Mouse (Mus musculus): Measurements from ENCODE around the gene Arhgap15.

Arhgap15 gene

DNA sequence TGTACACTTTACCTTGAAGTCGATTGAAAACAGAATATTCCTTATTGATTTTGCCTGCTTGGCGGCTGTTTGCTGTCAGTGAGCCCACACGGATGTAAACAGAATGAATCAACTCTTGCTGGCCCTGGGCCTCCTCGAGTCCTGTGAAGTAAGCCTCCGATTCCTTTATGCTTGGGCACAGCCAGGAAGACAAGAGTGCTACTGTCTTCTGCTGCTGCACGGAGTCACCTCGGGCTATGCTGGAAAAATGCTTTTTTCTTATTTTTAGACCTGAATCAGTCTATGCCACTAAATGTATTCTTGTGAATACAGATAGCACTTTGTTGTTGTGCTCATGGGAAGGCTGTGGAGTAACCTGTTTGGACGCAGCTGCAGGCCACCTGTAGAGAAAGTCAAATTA is 469.7 kb downstream of the Arhgap15 start:
- no peak for DNase-seq

DNA sequence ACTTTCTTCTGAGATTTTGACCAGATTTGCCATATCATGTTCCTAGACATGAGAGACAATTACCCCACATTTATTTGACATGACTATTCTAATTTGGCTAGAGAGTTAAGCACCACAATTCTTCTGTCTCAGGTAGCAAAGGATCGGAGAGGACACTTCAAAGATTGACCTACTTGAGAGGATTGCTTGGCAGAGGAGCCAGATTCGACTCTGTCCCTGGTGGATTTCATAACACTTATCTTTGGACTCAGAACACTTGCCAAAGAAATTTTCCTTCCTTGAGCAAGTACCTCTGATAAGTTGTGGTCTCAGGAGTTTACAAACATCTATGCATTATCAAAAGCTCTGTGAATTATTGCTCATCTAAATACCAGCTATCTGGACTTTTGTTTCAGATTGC is 473.1 kb downstream of the Arhgap15 start:
- no peak for DNase-seq

DNA sequence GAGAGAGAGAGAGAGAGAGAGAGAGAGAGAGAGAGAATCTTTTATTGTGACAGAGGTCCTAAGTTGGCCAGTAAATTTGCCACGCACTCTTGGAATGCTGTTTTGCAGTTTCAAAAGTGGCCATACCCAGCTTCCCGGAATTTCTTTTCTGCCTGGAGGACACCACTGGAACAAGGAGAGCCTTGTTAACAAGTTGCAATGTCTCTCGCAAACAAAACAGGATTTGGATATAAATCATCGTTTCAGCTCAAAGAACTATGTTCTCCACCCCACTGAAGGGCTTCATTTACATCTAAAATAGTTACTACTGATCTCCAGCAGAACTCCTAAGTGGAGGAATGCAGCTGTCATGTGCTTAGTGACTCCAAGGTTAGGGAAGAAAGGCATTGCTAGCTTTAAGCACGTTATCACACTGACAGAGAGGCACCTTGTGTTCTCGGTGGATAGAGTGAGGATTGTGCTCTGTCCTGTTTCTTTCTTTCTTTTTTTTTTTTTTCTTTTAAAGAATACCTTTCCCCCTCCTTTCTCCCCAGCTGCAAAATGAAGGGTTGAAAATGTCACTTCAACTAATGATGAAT is 473.6 kb downstream of the Arhgap15 start:
- no peak for DNase-seq

DNA sequence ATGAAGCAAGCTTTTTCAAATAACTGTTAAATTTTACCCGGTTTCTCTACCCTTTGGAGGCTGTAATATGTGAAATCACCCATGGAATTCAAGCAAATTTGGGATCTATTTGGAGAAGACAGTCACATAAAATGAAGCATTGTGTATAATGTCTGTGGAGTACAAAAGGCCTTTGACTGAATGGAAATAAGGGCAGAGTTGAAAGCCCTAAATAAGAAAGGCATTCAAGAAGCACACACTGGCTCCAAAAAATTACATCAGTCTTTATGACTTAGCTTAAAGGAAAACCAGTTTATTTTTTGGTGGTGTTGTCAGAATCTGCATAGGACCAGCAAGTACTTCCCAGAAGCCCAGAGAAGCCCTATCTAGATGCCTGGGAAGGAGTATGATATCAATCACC is 486.2 kb downstream of the Arhgap15 start:
- no peak for DNase-seq

DNA sequence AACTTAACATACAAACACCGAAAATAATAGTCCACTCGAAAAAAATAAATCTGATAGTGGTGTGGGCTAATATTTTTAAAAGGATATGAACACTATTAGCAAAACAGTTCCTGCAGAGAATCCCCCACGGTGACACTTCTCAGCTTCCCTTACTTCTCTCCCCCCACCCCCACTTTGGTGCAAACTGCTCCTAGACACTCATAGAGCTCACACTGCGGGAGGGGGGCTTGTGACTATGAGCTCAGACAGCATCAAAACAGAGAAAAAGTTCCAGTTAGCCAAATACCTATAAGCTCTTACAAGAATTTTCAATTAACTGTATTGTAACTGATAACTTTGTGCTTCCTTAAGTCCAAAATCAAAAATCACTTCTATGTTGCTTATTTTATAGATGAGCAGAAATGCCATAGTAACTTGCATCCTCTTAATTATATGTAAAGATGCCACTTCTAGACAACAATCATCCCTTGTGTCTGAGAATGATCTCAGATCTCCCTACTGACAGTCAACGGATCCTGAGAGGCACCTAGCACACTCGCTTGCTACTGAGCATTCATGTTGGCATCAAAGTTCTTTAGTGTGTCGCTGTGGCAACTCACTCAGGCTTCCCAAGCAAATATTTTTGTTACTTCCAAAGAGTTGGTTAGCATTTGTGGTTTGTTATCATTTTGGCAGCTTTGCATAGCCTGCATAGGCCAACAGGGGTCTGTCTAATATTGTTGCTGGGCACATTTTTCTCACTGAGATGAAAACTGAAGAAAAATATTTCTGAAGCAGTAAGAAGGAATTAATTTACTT is 493.2 kb downstream of the Arhgap15 start:
- DNase-seq: no peak

DNA sequence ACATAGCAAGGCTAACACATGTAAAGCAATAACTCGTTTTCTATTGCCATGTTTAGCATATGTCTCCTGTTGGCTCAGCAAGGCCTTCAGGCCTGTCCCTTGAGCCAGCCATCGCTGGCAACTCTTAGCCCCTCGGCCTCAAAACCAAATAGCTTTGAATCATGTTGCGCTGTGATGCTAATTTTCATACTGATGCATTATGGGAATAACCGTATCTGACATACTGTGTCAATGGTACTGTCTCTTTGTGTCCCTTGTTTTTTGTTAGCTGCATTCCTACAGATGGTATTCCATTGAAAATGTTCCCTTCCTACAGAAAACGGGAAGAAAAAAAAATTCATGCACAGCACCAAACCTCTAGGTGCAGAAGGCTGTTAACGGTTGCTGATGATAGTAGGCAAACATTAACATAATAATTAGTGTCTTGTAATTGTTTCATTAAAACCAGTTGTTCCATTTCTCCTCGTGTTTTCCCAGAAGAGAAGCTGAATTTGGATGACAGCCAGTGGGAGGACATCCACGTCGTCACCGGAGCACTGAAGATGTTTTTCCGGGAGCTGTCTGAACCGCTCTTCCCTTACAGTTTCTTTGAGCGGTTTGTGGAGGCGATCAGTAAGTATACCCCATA is 494.1 kb downstream of the Arhgap15 start:
- DNase-seq: peak; percentile 11

DNA sequence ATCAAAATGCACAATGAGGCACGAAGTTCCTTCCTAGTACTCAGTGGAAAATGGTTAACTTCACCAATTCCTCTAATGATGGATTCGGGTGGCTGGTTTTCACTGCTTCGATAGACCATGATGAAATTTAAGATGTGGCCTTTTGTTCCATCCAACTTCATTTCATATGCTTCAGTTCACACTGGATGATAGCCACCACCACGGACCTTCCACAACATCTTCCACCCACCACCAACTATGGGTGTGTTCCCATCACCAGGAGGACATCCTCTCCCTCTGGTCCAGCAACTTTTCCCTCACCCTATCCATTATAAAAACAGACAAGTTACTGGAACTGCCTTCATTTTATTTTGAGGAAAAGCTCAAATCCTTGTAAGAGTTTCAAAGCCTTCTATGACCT is 506.7 kb downstream of the Arhgap15 start:
- no peak for DNase-seq

DNA sequence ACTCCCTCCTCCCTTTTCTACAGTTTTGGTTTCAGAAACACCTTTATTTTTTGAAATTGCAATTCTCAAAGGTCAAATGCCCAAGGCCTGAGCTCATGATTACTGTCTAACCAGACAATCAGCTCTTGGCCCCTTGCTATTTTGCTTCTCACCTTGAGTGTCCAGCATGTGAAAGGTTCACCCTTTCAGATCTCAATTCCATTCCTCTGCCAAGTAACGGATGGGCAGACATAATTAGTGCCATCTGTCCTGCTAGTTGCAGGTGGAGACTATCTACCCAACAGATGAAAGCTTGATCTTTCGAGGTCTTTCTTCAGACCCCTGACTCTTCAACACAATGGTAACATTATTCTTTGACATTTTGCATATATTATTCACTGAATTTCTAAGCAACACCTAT is 509.3 kb downstream of the Arhgap15 start:
- no peak for DNase-seq

DNA sequence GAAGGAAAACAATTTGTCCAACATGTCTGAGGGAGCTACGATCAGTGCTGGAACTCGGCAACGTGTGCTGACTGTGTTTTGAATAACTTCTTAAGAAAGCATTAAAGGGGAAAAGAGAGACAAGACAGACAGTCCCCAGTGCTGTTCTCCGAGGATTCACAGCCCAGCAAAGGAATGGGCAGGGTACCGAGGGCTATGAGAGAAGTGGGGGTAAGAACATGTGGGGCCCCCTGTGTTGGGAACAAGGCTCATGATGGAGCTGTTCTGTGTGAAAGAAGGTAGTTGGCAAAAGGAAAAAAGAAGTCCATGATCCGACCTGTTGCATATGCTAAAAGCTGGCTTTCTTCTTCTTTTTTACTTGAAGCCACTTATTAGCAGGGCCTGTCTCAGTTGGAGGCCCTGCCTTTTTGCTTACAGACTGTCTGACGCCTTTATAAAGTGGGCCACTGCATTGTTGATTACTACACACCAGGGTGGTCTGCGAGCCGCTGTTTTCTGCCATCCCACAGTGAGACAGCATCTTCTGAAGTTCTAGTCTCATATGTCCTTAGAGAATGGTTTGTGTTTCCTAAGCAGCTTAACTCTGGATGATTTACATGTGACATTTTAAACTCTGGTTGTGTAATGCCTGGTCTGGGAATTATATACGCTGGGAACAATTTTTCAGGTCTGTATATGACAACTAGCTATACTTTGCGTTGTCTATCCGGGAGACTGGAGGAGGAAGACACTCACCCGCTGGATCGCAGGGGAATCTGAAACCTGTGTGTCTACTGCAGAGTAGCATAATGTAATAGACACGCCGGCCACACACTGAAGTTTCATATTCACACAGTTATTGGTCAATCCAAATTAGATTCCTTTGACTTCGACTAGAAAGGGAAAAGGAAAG is 523.1 kb downstream of the Arhgap15 start:
- DNase-seq: no peak

DNA sequence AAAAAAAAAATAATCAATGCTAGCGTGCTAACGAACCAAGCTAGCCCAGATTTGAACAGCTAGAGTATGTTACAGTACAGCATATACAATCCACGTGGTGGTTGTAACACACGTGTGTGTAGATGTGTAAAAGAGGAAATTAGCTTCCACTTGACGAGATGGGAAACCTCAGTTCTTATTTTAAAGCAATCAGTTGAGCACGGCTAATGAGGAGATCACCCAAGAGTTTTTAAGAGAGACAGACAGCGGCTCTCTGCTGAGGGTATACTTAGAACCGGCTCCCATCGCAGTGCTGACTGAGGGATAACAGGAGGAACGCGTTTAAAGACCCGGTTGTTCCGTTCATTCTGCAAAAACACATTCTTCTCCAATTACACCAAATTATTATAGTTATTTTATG is 524.0 kb downstream of the Arhgap15 start:
- DNase-seq: no peak

DNA sequence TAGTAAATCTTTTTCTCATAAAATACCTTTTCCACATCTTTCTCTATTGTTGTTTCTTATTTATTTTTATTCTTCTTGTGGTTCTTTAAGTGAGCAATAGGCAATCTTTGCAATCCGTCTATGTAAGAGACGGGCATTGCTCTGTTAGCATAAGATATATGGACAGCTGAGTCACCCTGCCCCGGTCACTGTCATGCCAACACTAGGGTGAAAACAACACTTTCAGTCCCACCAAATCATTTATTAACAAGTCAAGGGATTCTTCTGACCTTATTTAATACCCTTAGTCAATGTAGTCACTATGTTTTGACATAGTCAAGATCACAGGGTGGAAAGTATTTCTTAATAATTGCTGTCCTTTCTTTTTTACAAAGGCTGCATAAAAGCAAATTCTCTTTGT is 525.8 kb downstream of the Arhgap15 start:
- DNase-seq: no peak

DNA sequence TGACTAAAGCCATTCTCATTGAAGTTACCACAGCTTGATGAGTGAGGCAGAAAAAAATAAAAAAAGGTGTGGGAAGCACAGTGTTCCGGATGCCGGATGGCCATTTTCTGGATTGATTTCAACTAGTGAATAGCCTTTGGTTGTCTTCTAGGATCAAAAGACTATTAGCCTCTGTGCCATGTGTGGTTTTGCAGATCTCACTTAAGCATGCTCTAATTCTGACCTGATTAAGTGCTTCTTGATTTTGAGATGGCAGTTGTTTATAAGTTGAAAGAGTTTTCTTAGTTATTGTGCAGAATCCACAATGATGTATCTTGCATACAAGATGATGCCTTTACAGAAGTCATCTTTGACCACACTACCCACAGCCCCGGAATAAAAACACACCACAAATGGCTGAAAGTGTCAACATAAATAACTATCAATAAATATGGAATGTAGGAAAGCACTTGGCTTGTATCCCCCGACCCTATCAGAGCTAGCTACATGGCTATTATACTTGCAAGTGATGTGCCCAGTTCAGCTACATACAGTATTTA is 537.6 kb downstream of the Arhgap15 start:
- DNase-seq: no peak

DNA sequence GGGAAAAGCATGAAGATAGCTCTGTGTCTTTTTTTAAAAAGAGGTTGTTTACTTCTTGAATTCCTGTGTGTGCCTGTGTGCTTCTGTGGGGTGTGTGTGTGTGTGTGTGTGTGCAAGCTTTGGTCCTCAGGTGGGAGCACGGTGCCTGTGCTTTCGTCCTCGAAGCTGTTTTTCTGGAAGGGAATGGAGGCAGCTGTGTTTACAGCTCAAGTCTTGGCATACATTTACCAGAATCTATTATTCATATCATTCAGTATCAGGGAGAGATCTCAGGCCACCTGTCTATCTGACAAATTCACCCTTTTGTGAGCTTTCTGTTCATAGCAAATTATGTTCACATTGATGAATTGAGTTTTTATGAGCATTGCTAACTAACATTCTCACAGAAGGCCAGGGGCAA is 550.5 kb downstream of the Arhgap15 start:
- DNase-seq: no peak

DNA sequence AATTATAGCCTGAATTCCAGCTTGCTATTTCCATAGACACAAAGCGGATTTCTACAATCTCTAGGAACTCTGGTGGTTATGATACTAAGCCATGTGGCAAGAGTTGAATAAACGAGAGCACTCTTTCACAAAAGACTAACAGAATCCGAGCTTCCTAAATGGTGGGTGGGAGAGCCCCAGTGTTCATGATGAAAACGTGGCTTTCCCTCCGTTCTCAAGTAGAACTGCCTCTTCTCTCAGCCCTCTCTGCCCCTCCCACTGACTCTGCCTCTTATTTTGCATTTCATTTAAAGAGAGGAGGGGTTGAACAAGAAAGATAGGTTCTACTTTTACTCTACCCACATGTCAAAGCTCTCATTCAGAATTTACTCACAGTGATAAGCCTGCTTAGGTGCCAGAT is 551.3 kb downstream of the Arhgap15 start:
- no peak for DNase-seq

DNA sequence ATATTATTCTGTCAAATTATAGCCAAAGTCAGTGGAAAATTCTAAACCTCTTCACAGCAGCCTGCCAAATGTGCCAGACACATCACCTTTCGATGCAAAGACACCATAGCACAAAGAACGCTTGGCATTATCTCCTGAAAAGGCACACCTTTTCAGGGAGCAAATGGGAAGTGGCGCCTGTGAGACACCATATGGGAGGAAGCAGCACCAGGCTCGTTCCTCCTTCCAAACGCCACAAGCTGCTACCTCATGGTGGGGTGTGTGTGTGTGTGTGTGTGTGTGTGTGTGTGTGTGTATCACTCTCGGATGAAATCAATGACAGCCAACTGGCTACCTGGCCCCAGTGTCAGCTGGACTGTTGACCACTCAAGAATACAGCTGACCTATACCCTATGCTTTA is 551.8 kb downstream of the Arhgap15 start:
- no peak for DNase-seq

DNA sequence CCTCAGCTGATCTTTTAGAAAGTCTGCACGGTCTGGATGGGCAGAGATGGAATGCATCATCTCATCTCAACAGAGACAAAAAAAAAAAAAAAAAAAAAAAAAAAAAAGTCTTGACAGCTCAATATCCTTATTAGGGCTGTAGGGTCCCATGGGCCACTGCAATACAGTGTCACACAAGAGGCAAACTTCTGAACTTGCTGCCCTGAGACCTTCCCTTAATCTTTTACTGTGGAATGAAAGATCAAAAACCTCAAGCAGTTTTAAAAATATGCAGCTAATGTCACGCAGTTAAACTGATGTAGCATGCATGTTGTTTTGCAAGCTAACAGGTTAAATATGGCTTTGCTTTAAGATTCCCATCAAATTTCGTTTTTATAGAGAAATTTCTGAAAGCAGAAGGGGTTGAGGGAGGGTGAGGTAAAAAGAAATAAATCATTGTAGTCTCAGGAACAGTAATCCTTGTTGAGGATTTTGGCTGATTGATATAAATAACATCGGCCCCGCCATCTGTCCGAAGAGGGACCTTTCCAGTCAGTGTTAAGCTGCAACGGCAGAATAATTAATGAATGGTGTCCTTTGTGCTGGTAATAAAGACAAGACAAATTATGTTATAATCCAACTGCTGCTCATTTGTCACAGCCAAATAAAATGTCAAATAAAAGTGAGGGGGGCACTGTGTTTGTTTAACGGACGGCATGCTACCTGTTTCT is 555.8 kb downstream of the Arhgap15 start:
- no peak for DNase-seq

DNA sequence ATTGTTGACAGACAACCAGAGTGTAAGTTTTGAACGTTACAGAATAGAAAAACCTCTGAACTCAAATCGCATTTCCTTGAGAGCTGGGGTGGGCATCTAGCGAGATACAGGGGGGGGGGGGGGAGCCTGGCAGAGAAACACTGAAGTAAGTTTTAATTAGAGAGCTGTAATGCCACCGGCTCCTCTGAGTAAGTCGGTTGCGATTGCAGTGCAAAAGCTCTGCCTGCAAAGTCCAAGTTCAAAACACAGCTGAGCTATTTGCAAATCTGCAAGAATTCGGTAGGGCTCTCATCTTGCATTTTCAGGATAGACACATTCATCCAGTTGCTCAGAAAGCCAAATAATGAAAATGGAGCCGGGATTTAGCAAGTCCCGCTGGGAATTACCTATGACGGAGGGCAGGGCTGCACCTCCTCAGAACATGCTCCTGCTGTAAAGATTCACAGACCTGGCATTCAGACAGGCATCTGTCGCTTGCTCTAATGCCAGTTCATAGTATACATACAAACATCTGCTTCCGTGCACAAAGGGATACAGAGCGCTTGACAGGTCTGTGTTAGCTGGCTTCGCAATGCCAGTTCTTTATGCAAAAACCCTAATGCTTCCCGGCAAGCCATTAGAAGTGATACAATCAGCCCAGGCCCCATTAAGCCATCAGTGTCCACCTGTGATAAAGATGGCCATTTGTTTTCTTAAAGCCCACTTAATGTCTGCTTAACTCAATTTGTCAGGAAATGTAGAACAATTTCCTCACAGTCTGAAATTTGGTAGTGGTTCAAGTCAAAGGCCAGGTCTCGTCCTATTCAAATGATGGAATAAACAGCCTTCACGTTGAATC is 556.6 kb downstream of the Arhgap15 start:
- no peak for DNase-seq

DNA sequence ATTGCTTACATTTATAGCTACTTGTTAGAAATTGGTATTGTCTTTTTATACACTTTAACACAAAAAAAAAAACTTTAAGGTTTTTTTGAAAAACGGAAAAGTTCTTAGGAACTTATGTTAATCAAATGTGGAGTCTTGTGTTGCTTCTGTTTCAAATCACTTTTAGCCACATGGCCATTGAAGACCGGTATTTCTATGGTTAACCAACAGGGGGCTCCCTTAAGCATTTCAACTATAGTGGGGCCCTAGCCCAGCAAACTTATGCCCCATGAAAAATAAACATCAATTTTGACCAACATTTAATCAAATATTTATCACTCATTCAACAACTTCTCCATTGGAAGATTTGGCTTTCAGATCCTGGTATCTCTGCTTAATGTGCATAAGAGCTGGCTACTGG is 557.5 kb downstream of the Arhgap15 start:
- no peak for DNase-seq

DNA sequence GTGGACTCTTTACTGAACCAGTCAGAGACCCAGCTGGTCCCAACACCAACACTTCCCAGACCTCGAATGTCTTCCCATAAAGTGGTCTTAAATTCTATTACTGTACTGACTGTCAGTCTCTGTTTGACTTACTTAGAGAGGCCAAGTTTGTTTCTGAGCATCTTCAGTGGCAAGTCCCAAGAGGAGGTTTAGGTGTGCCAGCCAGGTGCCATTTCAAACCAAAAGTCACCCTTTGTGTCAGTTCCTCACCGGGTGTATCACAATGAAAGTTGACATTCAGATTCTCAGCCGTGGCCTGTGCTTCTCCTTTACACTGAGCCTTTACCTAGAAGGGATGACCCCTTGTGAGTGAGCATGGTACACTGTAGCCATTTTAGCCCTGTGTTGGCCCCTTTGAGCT is 560.5 kb downstream of the Arhgap15 start:
- DNase-seq: no peak

DNA sequence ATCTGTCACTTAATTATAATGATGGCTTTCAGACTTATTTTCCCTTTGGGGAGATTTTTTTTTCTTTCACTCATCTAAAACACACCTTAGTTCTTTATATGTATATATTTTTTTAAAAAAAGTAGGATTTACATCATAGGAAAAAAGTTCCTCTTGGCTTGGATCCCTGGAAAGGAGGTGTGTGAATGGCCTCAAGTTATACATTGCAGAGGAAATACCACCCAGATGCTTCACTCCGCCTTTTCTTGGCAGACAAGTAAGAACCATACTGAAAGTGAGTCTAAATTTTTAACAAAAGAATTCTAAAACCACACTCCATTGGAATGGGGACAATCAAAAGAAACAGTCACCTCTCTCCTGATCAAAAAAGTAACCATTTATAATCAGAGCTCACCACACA is 560.9 kb downstream of the Arhgap15 start:
- no peak for DNase-seq

DNA sequence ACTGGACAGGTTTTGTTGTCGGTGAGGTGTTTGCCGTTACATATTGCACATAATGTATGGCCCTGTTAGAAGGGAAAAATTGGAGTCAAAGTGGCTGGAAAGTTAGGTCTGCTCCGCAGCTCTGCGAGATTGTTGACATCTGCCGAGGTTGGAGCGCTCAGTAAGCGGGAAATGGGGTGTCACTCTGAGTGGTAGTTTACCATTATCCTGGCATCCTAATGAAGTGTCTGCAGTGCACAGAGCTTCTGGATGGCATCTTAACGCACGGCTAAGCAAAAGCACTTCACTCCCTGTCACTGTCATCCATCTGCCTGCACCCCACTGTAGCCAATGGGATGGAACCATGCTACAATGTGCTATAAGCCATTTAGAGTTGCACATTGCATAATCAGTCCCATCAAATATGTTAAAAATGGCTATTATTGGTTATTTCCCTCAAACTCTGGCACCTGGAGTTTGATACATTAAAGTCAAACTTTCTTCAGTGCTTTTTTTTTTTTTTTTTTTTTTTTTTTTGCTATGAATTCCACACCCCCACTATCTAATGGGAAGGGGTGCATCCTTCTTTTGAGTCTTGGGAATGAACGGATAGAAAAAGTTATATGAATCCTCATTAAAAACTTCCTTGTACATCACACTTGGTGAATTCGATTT is 561.6 kb downstream of the Arhgap15 start:
- DNase-seq: no peak
